Mouse (Mus musculus) embryo, embryonic 9.5 days (tissue): Measurements from ENCODE around the gene Kmt5c.

Source experiments
- DNase-seq: peaks from one replicate; pipeline ENCODE4 v3.0.0-alpha.2; 2017; ENCODE audit errors: extremely low spot score

The Kmt5c gene

GRCm38 (mm10) chr7:4739544-4740275, at the start of gene Kmt5c:
Gene Kmt5c, plus strand, starts transcription at chr7:4740115.
- peak; percentile 96 for DNase-seq

- peak; percentile 94 for DNase-seq
These were observed 49.5 kb upstream of the Kmt5c start, which contains the start of gene Brsk1 for GRCm38 (mm10) chr7:4690387-4690786. Gene Brsk1, plus strand, starts transcription at chr7:4690604.

- peak; percentile 45 for DNase-seq
These were observed 48.8 kb upstream of the Kmt5c start for GRCm38 (mm10) chr7:4690951-4691653.

GRCm38 (mm10) chr7:4693004-4693403, 46.9 kb upstream of the Kmt5c start:
- DNase-seq: no peak

GRCm38 (mm10) chr7:4702334-4702733, 37.6 kb upstream of the Kmt5c start:
- DNase-seq: no peak

GRCm38 (mm10) chr7:4703195-4703594, 36.7 kb upstream of the Kmt5c start:
- no peak for DNase-seq

GRCm38 (mm10) chr7:4705098-4705497, 34.8 kb upstream of the Kmt5c start:
- peak; percentile 37 for DNase-seq

- no peak for DNase-seq
These were observed 27.3 kb upstream of the Kmt5c start for GRCm38 (mm10) chr7:4712594-4712993.

GRCm38 (mm10) chr7:4716955-4717354, 23.0 kb upstream of the Kmt5c start:
- no peak for DNase-seq

GRCm38 (mm10) chr7:4719276-4719675, 20.6 kb upstream of the Kmt5c start:
- DNase-seq: no peak

GRCm38 (mm10) chr7:4723508-4723907, 16.4 kb upstream of the Kmt5c start:
- DNase-seq: no peak

GRCm38 (mm10) chr7:4724359-4724758, 15.6 kb upstream of the Kmt5c start:
- DNase-seq: no peak

- DNase-seq: no peak
These were observed 14.7 kb upstream of the Kmt5c start, which contains the start of gene Tmem150b for GRCm38 (mm10) chr7:4725169-4725568. Gene Tmem150b, minus strand, starts transcription at chr7:4725249.

- no peak for DNase-seq
These were observed 8.8 kb upstream of the Kmt5c start for GRCm38 (mm10) chr7:4731090-4731489.

- DNase-seq: no peak
These were observed 6.9 kb upstream of the Kmt5c start for GRCm38 (mm10) chr7:4732968-4733392.

GRCm38 (mm10) chr7:4739041-4739543, 823 bp upstream of the Kmt5c start:
- DNase-seq: no peak

GRCm38 (mm10) chr7:4740309-4740727, 403 bp downstream of the Kmt5c start:
- DNase-seq: no peak

- peak; percentile 69 for DNase-seq
These were observed 1.2 kb downstream of the Kmt5c start for GRCm38 (mm10) chr7:4741151-4741550.

- no peak for DNase-seq
These were observed 2.0 kb downstream of the Kmt5c start for GRCm38 (mm10) chr7:4741672-4742481.

- no peak for DNase-seq
These were observed 2.5 kb downstream of the Kmt5c start for GRCm38 (mm10) chr7:4742482-4742819.

- DNase-seq: no peak
These were observed 3.4 kb downstream of the Kmt5c start for GRCm38 (mm10) chr7:4743354-4743753.

- no peak for DNase-seq
These were observed 5.0 kb downstream of the Kmt5c start for GRCm38 (mm10) chr7:4744886-4745285.
